Mouse (Mus musculus): ENCODE measurements around the gene Vmn1r31. TPM values are rescaled to one million over a fixed set of nuclear protein-coding genes. Genes with fewer than 3 reads are reported as not detected.

Gene Vmn1r31
- polyA plus RNA-seq (2015; fragmentation: Nextera tagmentation; extraction: Ambion mirVana), result not detected in 2 replicates

DNA sequence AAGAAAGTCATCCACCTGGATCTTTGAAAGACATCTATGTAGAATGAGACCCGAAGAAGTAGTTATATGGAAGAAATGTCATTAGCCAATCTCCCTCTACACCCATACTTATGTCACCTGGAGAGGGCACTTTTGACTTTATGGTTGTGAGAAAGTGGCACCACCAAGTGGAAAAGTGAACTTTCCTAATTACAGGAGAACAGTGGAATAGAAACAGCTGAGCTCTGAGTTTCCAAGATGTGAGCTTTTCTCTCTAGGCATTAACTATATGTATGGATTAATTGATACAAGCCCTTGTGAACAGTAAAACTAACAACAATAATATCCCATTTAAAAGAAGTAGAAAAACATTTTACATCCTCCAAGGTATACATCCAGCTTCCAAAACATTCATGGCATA lies at the start of gene Vmn1r31:
Vmn1r31 (minus strand) TSS at position 101 of the 400 bp plus-strand sequence.

DNA sequence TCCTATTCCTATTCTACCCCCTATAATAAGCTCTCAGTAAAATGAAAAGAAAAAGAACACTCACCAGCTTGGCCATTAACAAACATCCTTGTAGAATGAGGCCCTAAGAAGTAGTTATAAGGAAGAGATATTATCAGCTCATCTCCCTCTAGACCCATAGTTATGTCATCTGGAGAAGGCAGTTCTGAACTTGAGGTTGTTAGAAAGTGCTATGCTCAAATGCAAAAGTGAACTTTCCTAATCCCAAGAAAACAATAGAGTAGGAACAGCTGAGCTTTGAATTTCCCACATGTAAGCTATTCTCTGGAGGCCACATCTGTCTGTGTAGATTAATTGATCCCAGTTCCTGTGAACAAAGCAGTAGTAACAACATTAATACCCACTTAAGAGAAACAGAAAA lies 31.8 kb downstream of the Vmn1r31 start, which contains the start of gene Vmn1r30:
Vmn1r30 (minus strand) TSS at position 101 of the 400 bp plus-strand sequence.

Other genes with a start within 250 kb of the Vmn1r31 start
- not detected in 2 replicates for gene Vmn1r28, start 213.3 kb downstream of the Vmn1r31 start, polyA plus RNA-seq (2015; fragmentation: Nextera tagmentation; extraction: Ambion mirVana)
- not detected in 2 replicates for gene Vmn1r29, start 173.8 kb downstream of the Vmn1r31 start, polyA plus RNA-seq (2015; fragmentation: Nextera tagmentation; extraction: Ambion mirVana)
- not detected in 2 replicates for gene Vmn1r30, start 31.9 kb downstream of the Vmn1r31 start, polyA plus RNA-seq (2015; fragmentation: Nextera tagmentation; extraction: Ambion mirVana)
- 27.8 and 30.6 TPM in 2 replicates for gene Abcg2, start 109.2 kb upstream of the Vmn1r31 start, polyA plus RNA-seq (2015; fragmentation: Nextera tagmentation; extraction: Ambion mirVana)